Mouse (Mus musculus): ENCODE results near the gene Paxx. TPM values are rescaled to one million over a fixed set of nuclear protein-coding genes. Genes with fewer than 3 reads are reported as not detected.
A peak's percentile ranks its signal among the peaks of the same experiment; 100 is the strongest.

Gene Paxx
- polyA plus RNA-seq, 1 experiment from 2014 or later, result 30.4 TPM

DNA sequence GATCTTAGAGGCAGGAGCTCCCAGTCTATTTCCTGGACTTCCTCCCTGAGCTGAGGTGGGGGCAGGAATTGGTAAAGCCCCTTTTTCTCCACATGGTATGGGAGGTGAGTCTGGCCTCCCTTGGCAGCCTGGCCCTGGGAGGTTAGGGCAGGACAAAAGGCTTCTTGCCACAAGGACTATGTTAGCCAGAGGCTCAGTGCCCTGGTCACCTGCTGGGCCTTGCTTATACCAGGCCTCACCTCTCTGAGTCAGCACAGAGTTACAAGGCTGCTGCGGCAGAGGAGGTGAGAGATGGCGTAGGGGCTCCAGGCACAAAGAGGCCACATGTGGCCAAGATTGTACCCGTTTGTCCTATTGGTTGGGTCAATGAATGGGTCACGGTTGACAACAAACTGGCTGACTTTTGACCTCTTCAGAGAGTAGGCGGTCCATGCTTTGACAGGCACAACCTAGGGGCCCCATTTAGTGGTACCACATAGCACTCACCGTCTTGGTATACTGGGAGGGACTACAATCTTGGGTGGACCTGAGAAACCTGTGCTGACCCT, 29.5 kb downstream of the Paxx start:
- Histone ChIP-seq H3K9me3 (replicated peaks) (no peaks in the 10 kb centered on the region), H3K27me3 (peaks cover 11% of the 10 kb centered on the region), H3K9ac (no peak overlapping the region), H3K27ac (0 out of 2 replicates have a peak overlapping the region, but pooled peaks have one; percentile 27), H3K4me2 (peak overlapping the region; percentile 93), H3K4me1 (peaks cover 31% of the 10 kb centered on the region), H3K4me3 (replicated peaks) (no peak overlapping the region), H3K36me3 (peaks cover 21% of the 10 kb centered on the region)
- 67% methylated on average over 6 of the region's 6 CpGs for WGBS
- ATAC-seq (replicated peaks; ENCODE audit: low FRiP score), result no peak

DNA sequence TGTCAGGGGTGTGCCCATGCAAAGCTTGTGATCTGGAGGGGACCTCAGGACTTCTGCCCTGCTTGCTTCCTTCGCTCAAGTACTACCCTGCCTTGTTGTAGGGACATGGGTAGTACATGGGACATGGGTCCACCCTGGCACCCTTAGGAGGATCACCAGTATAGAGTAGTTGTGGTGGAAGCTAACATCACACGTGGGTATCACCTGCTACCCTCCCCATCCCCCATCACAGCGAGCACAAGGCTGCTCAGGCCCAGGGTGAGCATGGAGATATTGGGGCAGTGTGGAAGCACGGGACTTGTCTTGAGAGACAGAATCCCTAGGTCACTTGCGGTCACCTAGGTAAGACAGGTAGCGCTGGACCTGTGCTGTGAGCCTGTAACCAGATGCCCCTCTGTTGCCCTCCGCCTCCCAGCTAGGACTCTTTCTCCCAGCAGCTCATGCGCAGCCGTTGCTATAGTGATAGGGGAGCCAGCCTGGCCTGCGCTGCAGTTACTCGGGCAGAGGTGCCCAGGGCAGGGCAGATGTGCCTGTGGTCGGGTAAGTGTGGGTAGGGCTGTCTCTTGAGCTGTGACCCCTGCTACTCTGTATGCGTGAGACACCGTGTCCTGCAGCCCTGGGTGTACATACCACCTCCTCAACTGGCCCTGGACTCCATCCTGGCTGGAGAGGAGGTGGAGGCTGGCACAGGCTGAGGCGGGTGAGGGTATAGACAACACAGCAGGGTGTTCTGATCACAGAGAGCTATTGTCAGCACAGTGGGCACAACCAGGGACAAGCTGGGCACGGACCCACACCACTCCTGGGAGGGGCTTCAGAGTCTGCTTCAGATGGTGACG, 30.3 kb downstream of the Paxx start:
- Histone ChIP-seq H3K4me2 (peak overlapping the region; percentile 93), H3K9ac (peak overlapping the region; percentile 10; the same call in 1 of the 2 replicates), H3K27me3 (peaks cover 18% of the 10 kb centered on the region), H3K36me3 (peaks cover 16% of the 10 kb centered on the region; the same call in 1 of the 2 replicates), H3K9me3 (replicated peaks) (no peaks in the 10 kb centered on the region), H3K27ac (0 out of 2 replicates have a peak overlapping the region, but pooled peaks have one; percentile 27), H3K4me3 (replicated peaks) (peak overlapping the region; percentile 14; the same call in 1 of the 2 replicates), H3K4me1 (peaks cover 31% of the 10 kb centered on the region)
- peak; percentile 60 for ATAC-seq (replicated peaks; ENCODE audit: low FRiP score)
- 46% methylated on average over 17 of the region's 17 CpGs for WGBS

DNA sequence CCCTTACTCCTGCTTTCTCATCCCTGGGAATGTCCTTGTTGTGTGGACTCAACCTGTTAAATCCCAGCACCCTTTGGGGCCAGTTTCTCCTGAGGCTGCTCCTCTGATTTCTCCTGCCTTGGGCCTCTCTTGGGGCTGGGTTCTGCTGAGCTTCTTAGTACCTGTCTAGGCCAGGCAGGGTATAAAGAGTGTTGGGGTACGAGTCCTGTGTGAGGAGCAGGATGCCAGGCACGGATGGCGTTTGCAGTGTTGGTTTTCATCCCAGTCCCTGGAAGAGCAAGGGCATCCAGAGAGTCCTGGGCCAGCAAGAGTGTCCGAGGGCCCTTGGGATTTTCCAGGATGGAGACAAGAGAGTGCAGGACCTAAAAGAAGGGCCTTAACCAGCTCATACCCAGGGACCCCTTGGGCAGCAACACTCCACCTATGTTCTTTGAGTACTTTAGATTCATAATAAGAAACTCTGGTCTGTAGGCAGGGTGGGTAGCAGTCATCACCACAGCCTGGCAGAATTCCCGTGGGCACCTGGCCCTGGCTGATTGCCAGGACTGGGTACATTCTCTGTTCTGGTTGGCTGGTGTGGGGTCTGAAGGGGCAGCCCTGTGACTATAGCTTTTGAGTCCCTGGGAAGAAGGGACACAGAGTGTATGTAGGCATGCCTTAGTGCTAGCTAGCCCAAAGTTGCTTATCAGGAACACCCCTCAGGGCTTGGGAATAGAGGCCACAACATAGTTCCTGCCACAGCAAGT, 31.3 kb downstream of the Paxx start:
- Histone ChIP-seq H3K36me3 (peaks cover 7% of the 10 kb centered on the region; the same call in 1 of the 2 replicates), H3K4me3 (replicated peaks) (peak overlapping the region; percentile 75), H3K27me3 (peaks cover 28% of the 10 kb centered on the region), H3K27ac (no peak overlapping the region), H3K4me1 (peaks cover 31% of the 10 kb centered on the region), H3K9me3 (replicated peaks) (no peaks in the 10 kb centered on the region), H3K4me2 (peak overlapping the region; percentile 93), H3K9ac (no peak overlapping the region)
- WGBS, result 69% methylated on average over 5 of the region's 5 CpGs
- ATAC-seq (replicated peaks; ENCODE audit: low FRiP score), result no peak

DNA sequence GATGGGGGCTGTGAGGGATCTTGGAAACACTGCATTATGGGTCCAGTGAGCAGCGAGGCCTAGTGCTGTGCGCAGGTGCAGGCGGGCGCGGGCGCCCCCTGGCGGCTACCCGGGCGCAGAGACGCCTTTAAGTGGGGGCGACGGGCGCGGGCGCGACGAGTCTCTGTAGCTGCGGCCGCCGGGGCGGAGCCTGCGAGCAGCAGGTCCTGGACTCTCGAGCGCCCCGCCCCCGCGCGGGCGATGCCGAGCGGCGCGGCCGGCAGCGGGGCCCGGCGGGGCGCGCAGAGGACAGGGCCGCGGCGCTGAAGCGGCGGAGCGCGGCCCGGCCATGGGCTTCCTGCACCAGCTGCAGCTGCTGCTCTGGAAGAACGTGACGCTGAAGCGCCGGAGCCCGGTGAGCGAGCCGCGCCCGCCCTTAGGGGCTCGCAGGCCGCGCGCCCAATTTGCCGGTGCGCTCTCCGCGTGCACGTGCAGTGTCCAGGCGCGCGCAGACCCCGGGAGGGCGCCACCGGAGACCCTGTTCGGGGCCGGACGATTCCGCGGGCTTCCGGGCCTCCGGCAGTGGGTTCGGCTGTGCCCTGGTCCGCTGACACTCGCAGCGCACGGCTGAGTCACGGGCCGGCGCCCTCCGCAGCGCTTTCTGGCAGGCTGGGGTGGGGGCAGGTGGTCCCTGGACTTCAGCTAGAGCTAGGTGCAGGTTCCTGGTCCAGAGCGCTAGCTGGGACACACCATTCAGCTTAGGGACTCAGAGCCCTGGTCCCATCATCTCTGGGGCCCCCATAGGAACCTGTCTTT, 32.3 kb downstream of the Paxx start, which contains the start of gene Abca2:
Gene Abca2, plus strand, starts transcription at position 262 of the 795 bp plus-strand sequence.
- H3K27ac ChIP-seq, result peak within 1 kb of the TSS; percentile 70
- peak within 1 kb of the TSS; percentile 93 for H3K4me2 ChIP-seq
- H3K4me1 ChIP-seq, result peaks cover 31% of the 10 kb centered on the region
- H3K9me3 ChIP-seq (replicated peaks), result no peaks in the 10 kb centered on the region
- H3K36me3 ChIP-seq, result peaks cover 6% of the 10 kb centered on the region; the same call in 1 of the 2 replicates
- WGBS, result under 1% methylated on average over 88 of the region's 89 CpGs
- peak within 1 kb of the TSS; percentile 75 for H3K4me3 ChIP-seq (replicated peaks)
- H3K9ac ChIP-seq, result peak within 1 kb of the TSS; percentile 74
- peak; percentile 75 for ATAC-seq (replicated peaks; ENCODE audit: low FRiP score)
- H3K27me3 ChIP-seq, result peaks cover 32% of the 10 kb centered on the region

DNA sequence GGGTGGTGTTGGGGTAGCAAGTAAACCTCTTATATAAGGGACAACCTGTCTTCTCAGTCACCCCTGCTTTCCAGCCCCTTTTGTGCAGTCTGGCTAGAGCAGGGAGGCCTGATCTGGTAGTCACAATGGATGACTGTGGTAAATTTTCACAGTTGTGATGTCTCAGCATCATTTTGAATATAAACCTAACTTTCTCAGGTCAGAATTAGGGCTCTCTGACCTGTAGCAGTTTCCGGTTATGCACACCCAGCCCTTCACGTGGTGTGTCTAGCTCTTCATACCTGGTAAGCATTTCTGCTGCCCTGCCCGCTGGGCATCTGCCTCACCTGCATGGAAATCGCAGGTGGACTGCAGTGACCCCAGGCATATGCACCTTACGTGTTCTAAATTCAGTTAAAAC, 33.6 kb downstream of the Paxx start:
- Histone ChIP-seq H3K36me3 (no peaks in the 10 kb centered on the region), H3K27me3 (peaks cover 33% of the 10 kb centered on the region), H3K9me3 (replicated peaks) (no peaks in the 10 kb centered on the region), H3K4me1 (peaks cover 39% of the 10 kb centered on the region), H3K27ac (no peak overlapping the region), H3K4me3 (replicated peaks) (no peak overlapping the region), H3K9ac (no peak overlapping the region), H3K4me2 (no peak overlapping the region)
- 94% methylated on average over 5 of the region's 5 CpGs for WGBS
- ATAC-seq (replicated peaks; ENCODE audit: low FRiP score), result no peak

DNA sequence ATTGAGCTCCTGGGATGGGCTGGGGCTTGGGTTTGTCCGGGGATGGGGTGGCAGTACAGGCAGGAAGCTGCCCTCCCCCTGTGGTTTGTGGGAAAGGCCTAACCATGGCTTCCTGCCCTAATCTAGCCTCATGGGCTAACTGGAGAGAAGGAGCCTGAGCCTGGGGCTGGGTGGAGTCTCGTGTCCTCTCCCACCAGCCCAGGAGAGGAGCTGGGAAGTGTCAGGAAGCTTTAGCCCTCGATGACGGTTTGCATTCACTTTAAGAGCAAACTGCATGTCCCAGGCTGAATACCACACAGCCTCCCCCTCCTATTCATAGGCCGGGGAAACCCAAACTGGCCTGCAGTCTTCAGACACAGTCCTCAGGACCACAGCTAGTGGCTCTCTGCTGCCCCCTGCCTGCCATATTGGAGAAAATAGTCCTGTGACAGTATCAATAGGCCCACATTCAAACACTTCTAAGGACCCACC, 34.1 kb downstream of the Paxx start:
- Histone ChIP-seq H3K4me3 (replicated peaks) (no peak overlapping the region), H3K27ac (no peak overlapping the region), H3K4me2 (no peak overlapping the region), H3K27me3 (peaks cover 33% of the 10 kb centered on the region), H3K4me1 (peaks cover 37% of the 10 kb centered on the region), H3K9me3 (replicated peaks) (no peaks in the 10 kb centered on the region), H3K9ac (no peak overlapping the region), H3K36me3 (no peaks in the 10 kb centered on the region)
- 32% methylated on average over 5 of the region's 5 CpGs for WGBS
- ATAC-seq (replicated peaks; ENCODE audit: low FRiP score), result no peak

DNA sequence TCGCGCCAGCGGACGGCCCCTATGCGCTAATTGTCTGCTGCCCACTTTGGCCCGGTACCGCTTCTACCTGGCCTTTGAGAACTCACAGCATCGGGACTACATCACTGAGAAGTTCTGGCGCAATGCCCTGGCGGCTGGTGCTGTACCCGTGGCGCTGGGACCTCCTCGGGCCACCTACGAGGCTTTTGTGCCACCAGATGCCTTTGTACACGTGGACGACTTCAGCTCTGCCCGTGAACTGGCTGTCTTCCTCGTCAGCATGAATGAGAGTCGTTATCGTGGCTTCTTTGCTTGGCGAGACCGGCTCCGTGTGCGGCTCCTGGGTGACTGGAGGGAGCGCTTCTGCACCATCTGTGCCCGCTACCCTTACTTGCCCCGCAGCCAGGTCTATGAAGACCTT, 35.4 kb downstream of the Paxx start:
- no peaks in the 10 kb centered on the region for H3K9me3 ChIP-seq (replicated peaks)
- 60% methylated on average over 27 of the region's 27 CpGs for WGBS
- H3K27me3 ChIP-seq, result peaks cover 33% of the 10 kb centered on the region
- H3K27ac ChIP-seq, result no peak overlapping the region
- no peaks in the 10 kb centered on the region for H3K36me3 ChIP-seq
- ATAC-seq (replicated peaks; ENCODE audit: low FRiP score), result no peak
- no peak overlapping the region for H3K4me3 ChIP-seq (replicated peaks)
- peaks cover 24% of the 10 kb centered on the region for H3K4me1 ChIP-seq
- H3K4me2 ChIP-seq, result no peak overlapping the region
- no peak overlapping the region for H3K9ac ChIP-seq

DNA sequence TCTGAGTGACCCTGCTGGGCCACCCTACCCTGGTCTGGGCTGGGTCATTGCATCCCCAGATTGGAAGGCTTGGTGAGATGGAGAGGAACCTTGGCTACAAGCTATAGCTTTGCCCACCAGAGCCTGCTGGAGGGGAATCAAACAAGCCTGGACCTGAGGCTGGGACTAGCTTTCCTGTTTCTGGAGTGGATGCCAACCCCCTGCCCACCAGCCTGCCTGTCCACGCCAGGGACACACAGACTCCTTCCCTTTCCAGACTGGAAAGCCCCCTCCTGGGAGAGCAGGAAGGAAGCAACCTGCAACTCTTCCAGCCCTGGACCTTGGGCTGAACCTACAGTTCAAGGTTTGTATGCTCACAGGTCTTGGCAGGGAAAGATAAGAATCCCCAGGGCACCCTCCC, 37.3 kb downstream of the Paxx start:
- no peak overlapping the region for H3K27ac ChIP-seq

DNA sequence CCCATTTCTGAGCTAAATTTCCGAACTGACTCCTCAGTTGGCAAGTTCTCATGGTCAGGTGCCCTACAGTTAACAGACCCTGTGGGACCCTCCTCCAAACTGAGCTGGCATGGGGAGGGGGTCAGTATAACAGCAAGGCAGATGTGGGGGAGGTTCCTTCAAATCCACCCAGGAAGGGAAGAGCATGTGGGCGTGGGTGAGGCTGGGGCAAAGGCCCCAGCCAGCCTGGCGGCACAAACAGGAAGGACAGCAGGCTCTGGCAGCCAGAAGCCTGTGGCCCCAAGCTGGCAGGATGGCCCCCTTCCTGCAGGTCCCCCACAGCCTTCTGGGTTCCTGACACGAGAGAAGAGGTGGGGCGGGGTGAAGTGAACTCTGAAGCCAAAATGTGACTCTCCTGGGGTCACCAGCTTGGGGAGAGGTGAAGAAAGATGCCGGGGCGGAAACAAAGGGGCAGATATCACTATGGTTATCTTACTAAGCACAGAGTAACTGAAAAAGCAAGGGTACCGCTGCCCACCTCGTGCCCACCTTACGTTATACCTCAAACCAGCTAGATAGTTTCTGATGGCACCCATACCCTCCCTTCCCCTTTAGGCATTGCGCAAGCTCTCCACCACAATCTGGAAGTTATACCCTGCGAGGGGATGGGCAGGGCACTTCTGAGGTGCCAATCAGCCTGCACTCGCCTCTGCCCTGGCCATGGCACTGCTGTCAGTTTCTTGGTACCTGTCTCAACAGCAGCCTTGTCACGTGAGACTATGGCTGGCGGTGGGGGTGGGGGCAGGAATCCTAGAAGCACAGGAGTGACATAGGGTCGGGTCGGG, 38.1 kb downstream of the Paxx start, which contains the start of gene Fut7:
Gene Fut7, plus strand, starts transcription at position 681 of the 824 bp plus-strand sequence.
- Histone ChIP-seq H3K9me3 (replicated peaks) (no peaks in the 10 kb centered on the region), H3K36me3 (no peaks in the 10 kb centered on the region), H3K4me2 (no peak within 1 kb of the TSS), H3K4me1 (peaks cover 8% of the 10 kb centered on the region; the same call in 1 of the 2 replicates), H3K4me3 (replicated peaks) (no peak within 1 kb of the TSS), H3K27me3 (peaks cover 25% of the 10 kb centered on the region), H3K27ac (no peak within 1 kb of the TSS), H3K9ac (0 out of 2 replicates have a peak within 1 kb of the TSS, but pooled peaks have one; percentile 10)
- no peak; the same call in 1 of the 2 replicates for ATAC-seq (replicated peaks; ENCODE audit: low FRiP score)
- 56% methylated on average over 17 of the region's 17 CpGs for WGBS

More for the DNA sequence above, 37.3 kb downstream of the Paxx start:
- 69% methylated on average over 1 of the region's 1 CpGs for WGBS
- no peak overlapping the region for H3K9ac ChIP-seq
- H3K36me3 ChIP-seq, result no peaks in the 10 kb centered on the region
- no peak overlapping the region for H3K4me2 ChIP-seq
- peaks cover 25% of the 10 kb centered on the region for H3K27me3 ChIP-seq
- no peak overlapping the region for H3K4me3 ChIP-seq (replicated peaks)
- ATAC-seq (replicated peaks; ENCODE audit: low FRiP score), result no peak
- no peaks in the 10 kb centered on the region for H3K9me3 ChIP-seq (replicated peaks)
- peaks cover 8% of the 10 kb centered on the region; the same call in 1 of the 2 replicates for H3K4me1 ChIP-seq

DNA sequence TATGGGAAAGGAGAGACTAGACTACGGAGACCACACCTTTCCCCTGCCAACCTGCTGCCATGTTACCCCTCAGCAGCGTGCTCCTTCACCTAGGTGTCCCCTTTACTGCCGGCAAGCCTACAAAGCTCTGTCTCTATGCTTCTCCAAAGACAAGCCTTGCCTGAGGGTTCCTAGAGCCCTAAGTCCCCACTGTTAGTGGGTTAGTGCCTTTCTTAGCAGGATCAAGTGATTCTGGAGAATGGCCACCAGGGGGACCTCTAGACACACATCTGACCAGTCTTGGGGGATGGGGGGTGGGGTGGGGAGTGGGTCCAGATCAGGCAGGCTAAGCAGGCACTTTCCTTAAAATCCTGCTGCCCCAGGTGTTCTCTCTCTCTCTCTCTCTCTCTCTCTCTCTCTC, 39.0 kb downstream of the Paxx start:
- Histone ChIP-seq H3K27ac (no peak overlapping the region), H3K36me3 (no peaks in the 10 kb centered on the region), H3K4me2 (no peak overlapping the region), H3K4me3 (replicated peaks) (no peak overlapping the region), H3K9ac (no peak overlapping the region), H3K4me1 (peaks cover 12% of the 10 kb centered on the region), H3K27me3 (peaks cover 25% of the 10 kb centered on the region), H3K9me3 (replicated peaks) (no peaks in the 10 kb centered on the region)
- whole genome bisulfite sequencing, result 24% methylated on average over 3 of the region's 3 CpGs
- ATAC-seq (replicated peaks; ENCODE audit: low FRiP score), result peak; percentile 40; the same call in 1 of the 2 replicates

Data from kidney, embryonic 15.5 days (tissue).